Mouse (Mus musculus): Measurements from ENCODE around the gene Clpx.
"Not testable (repeated sequence)": the region's sequence is repeated elsewhere in the genome, so short reads cannot be mapped to it uniquely, and the experiment has no call there.

Clpx gene

DNA sequence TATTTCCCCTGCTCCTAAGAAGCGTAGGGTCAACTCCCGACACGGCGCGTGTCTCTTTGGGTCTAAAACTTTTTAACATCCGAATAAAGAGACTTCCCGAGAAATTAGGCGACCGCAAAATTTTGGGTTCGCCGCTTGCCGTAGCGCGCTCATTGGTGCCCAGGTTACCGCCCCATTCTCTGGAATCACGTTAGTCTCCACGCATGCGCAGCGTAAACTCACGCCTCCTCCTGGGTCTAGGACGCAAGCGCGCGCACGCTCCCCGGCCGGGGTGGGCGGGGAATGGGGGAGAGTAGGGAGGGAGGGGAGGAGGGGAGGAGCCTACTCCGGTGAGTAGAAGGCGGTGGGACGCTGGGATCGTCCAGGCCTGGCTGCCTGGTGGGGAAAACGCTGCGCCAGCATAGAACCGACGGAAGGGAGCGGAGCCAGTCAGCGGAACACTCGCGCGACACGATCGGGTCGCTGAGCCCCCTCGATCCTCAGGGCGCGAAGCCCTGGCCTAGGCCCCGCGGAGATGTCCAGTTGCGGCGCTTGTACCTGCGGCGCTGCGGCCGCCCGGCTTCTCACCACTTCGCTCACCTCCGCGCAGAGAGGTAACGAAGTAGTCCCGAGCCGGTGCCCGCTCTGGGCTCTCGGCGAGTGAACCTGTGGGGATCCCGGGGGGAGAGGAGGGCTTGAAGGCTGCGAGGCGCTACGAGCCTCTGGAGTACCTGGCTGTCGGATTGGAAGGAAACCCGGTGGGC, at the start of gene Clpx:
Gene Clpx, plus strand, starts transcription at position 288 of the 743 bp plus-strand sequence.
- peak; percentile 98 for DNase-seq (ENCODE audit: low spot score in 2 of 2)

DNA sequence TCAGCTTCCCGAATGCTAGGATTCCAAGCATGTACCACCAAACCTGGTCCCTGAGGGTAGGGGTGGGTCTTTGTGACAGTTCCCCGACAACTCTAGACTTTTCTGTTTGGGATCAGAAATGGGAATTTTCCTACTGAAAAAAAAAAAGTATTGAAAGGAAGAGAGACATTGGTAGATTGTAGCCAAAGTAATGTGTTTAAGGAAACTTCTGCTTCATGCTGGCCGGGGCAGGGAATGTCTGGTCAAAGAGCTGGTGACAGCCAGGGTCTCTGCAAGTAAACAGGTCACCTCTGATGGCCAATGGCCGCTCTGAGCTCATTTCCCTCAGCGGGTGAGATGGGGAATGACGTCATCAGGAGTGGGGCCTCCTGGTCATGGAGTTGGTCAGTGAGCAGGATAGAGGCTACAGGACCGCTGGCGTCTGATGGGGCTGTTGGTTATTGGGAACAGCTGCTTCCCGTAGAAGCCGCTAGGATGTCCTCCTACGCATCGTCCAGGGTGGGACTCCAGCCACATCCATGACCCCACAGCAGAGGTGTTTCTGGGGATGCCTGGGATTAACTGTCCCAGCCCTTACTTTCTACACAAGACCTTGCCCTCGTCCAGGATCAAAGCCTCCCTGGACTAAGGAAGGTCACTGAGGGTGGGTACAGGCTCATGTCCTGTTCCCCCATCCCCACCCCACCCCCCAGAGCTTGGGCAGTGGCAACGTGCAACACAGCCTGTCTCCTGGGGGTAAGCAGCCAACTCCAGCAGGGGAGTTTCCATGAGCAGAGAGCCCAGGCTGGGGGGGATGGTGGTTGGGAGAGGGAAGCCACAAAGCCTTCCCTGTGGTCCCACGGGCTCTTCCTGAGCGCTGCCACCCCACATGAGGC, 46.3 kb upstream of the Clpx start:
- peak; percentile 46 to 53 for DNase-seq (ENCODE audit: low spot score in 2 of 2)

GRCm38 (mm10) chr9:65248377-65248690, 45.7 kb upstream of the Clpx start:
- peak; percentile 36 to 56 for DNase-seq (ENCODE audit: low spot score in 2 of 2)

GRCm38 (mm10) chr9:65252026-65252425, 42.0 kb upstream of the Clpx start:
- no peak for DNase-seq (ENCODE audit: low spot score in 2 of 2)

DNA sequence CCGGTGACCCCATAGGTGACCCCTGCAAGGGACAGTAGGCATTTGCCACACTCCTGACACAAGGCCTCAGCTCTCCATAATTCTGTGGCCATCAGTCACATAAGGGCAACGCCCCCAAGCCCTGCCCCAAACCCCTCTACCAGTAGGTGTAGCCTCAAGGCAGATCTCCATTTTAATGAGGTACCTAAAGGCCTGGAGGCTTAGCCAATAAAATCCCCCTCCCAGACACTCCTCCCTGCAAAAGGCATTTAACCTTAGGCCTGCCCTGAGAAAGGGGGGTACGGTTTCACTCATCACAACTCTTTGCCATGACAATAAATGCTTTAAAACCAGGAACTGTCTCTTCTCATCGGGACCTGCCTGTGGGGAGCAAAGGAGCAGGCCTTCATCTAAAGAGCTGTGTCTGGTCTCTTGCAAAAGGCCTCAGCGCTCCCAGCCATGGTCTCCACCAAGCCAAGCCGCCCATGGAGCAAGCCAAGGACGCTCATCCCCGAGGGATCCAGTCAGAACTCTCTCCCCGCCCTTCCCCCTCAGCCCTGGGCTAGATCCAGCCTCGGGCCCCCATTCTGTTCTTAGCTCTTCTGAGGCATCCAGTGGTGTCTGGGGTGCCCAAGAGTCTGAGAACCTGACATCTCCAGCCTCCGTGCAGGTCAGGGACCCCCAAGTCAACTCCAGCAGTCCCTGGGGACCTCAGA, 38.0 kb upstream of the Clpx start:
- DNase-seq (ENCODE audit: low spot score in 2 of 2) = peak in 1 of 2 experiments; percentile 24

GRCm38 (mm10) chr9:65257218-65257910, 36.7 kb upstream of the Clpx start:
- no peak for DNase-seq (ENCODE audit: low spot score in 2 of 2)

DNA sequence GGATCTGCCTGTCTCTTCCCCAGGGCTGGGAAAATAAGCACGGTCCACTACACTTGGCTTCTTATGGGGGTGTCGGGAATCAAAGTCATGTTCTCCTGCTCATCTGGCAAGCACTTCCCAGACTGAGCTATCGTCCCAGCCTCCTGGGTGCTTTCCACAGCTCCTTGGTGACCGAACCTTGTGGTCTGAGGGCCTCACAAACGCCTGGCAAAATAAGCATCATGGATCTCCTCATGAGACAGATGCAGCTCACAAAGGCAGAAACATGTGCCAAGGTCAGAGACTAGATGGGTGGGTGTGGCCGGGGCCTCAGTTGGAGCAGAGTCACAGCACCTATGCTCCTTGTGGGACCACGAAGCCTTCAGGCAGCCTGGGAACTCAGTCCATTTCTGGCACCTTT, 34.7 kb upstream of the Clpx start:
- no peak for DNase-seq (ENCODE audit: low spot score in 2 of 2)

DNA sequence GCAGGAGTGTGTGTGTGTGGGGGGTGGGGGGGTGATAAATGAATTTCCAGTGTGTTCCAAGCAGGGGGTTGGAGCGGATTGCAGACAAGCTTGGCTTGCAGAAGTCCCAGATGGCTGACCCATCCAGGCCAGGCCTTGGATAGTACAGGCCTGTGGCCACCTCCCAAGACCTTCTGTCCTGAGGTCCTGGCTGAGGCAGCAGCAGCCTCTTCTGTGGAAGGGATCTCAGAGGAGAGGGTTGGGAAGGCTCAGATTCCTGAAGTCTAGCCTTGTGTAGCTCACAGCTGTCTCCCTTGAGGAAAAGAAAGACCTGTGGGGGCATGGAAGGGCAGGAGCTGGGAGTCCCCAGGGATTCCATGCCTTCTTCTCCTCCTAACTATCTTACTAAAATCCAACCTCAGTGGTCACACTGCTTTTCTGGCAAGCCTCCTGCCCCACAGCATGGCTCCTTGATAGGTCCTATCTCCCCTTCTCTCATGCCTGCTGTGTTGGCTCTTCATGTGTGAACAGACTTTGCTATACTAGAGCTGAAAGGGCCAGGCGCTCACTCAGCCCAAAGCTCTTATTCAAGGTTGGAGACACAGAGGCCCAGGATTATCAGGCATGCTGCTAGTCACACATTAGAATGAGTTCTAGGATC, 32.3 kb upstream of the Clpx start:
- peak; percentile 60 to 61 for DNase-seq (ENCODE audit: low spot score in 2 of 2)

DNA sequence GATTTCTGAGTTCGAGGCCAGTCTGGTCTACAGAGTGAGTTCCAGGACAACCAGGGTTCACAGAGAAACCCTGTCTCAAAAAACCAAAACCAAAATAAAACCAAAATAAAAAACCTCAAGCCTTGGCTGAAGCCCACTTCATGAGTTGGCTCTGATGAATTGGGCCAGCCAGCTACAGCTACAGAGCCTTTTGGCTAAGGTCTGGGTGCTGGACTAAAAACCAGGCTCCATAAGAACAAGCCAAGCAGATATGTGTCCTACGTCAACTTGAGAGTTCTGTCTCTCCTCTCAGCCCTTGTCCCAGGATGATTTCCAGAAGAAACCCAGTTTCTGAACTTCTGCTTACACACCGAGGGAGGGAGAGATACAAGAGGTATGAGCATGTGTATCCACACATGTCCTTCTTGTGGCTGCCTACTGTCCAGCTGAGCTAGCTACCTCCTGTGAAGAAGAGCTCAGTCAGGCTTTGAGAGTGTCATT, 31.4 kb upstream of the Clpx start:
- peak; percentile 32 to 53 for DNase-seq (ENCODE audit: low spot score in 2 of 2)

DNA sequence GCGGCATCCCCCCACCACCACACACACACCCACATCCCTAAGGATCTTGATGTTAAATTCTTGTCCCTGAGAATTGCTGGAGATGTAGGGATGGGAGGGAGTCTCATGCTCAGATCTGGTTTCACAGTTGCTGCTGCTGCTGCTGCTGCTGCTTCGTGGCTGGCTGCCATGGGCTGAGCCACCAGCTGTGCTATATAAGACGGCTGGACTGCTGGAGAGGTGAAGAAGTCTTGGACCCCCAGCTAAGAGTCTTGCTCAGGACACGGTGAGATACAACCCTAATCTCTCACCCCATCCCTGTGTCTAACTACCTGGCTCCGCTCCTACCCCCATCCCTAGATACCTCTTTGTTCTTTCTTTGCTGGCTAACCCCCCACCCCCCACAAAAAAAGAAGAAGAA, 29.1 kb upstream of the Clpx start, which contains the start of gene Cilp:
Gene Cilp, plus strand, starts transcription at position 222 of the 400 bp plus-strand sequence.
- DNase-seq (ENCODE audit: low spot score in 2 of 2) = peak in 1 of 2 experiments; percentile 25

DNA sequence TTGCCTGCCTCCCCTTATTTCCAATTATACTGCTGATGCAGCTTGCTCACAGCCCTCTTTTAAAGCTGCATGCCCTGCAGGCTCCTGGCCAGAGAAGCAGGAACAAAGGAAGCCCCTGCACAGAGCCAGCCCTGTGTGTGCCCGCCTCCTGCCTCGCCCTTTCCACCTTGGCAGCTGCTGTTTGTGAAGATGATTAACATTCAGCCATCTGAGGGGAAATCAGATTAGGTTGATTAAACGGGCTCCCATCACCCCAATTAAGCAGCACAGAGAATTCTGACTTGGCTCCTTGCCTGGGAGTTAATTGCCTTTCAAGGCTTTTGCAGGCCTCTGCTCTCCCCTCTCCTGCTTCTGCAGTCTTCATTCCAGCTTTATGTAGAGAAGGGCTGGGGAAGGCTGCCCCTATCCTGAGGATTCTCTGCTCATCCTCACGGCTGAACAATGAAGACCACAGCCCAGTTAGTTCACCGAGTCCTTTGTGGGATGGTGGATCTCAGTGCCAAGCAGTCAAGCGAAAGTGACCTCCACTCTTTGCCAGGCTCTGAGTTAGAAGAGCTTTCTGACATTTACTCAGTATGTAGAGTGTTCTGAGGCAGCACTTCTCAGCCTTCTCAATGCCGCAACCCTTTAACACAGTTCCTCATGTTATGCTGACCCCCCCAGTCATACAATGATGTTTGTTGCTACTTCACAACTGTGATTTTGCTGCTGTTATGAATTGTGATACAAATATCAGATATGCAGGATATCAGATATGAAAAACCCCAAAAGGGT, 26.1 kb upstream of the Clpx start:
- no peak for DNase-seq (ENCODE audit: low spot score in 2 of 2)

GRCm38 (mm10) chr9:65273048-65273809, 20.8 kb upstream of the Clpx start:
- DNase-seq (ENCODE audit: low spot score in 2 of 2) = no peak

DNA sequence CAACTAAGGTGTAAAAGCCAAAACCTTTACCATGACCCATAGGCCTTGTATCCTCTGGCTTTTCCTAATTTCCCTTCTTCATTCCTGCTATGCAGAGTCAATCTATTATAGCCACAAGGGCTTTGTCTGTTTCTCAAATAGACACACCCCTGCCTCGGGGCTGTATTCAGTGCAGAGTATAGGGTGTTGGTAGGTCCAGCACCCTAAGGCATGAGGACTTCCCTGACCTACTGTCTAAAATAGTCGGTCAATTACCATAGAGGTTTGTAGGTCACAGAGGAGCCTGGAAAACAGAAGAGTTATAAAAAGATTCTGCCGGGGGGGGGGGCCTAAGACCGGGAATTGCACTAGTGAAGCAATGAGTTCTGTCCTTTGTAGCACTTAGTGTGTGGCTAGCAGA, 20.2 kb upstream of the Clpx start:
- DNase-seq (ENCODE audit: low spot score in 2 of 2) = no peak

DNA sequence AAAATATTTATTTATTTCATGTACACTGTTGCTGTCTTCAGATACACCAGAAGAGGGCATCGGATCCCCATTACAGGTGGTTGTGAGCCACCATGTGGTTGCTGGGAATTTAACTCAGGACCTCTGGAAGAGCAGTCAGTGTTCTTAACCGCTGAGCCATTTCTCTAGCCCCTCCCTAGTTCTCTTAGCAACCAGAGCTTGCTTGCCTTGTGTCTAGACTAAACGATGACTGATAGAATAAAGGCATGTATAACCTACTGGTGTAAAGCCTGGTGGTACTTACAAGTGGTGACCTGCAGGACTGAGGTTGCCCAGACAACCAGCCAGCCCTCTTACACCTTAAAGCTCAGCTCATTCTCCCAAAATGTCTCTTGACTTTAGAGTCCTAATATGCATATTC, 19.2 kb upstream of the Clpx start:
- not testable (repeated sequence) for DNase-seq (ENCODE audit: low spot score in 2 of 2)

GRCm38 (mm10) chr9:65275810-65276530, 18.1 kb upstream of the Clpx start:
- no peak for DNase-seq (ENCODE audit: low spot score in 2 of 2)

- peak; percentile 48 to 49 for DNase-seq (ENCODE audit: low spot score in 2 of 2)
Observed at GRCm38 (mm10) chr9:65281536-65282151, 12.4 kb upstream of the Clpx start.

GRCm38 (mm10) chr9:65283301-65283700, 10.8 kb upstream of the Clpx start:
- DNase-seq (ENCODE audit: low spot score in 2 of 2) = peak in 1 of 2 experiments; percentile 50

DNA sequence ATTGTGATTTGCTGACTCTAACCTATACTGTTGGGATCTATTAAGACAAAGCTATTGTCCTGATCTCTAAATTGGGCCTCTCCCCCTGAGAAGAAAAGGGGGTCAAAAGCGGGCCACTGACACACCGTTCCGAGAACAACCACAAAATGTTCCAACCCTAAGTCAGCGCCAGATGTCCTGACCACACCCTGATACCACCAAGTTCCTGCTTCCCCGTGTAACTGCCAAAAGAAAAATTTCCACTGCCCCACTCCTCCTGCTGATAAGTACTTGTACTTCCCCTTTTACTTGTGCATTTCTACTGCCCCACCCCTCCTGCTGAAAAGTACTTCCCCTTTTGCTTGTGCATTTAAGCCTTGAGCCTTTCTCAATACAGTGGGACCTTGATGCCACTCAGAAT, 5.8 kb upstream of the Clpx start:
- not testable (repeated sequence) for DNase-seq (ENCODE audit: low spot score in 2 of 2)

Data from heart, adult 9 months (tissue).